Mouse (Mus musculus) T-helper 17 cell (primary cell): ENCODE results near the gene Amh.
"Not testable (repeated sequence)": the region's sequence is repeated elsewhere in the genome, so short reads cannot be mapped to it uniquely, and the experiment has no call there.

Source experiments
- in situ Hi-C, 2 experiments: fragments of 300-600 bp; cut with MboI, MseI; formaldehyde crosslinking; loops; 1 replicate in 1 of 2; 2 replicates in 1 of 2; pipeline ENCODE4 v1.15.1; 2025; ENCODE audit warnings: high pct_unique_total_duplicates in 2 of 2

Amh gene

DNA sequence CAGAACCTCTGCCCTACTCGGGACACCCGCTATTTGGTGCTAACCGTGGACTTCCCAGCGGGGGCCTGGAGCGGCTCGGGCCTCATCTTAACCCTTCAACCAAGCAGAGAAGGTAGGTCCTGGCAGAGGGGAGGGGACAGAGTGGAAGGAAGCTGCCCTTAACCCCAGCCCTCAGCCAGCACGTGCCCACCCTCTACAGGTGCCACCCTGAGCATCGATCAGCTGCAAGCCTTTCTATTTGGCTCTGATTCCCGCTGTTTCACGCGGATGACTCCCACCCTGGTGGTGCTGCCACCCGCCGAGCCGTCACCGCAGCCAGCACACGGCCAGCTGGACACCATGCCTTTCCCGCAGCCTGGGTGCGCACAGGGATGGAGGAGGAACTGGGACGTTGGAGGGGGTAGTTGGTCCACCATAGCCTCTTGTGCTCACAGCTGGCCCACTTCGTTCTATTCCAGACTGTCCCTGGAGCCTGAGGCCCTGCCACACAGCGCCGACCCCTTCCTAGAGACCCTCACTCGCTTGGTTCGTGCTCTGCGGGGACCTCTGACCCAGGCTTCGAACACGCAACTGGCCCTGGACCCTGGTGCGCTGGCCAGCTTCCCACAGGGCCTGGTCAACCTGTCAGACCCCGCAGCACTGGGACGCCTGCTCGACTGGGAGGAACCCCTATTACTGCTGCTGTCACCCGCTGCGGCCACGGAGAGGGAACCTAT, 1.5 kb downstream of the Amh start:
- in situ Hi-C loops = loop anchor here in 1 of 2 experiments (5.0 kb wide), 1 partner anchor 191 kb away; no protein-coding TSS in a partner anchor

DNA sequence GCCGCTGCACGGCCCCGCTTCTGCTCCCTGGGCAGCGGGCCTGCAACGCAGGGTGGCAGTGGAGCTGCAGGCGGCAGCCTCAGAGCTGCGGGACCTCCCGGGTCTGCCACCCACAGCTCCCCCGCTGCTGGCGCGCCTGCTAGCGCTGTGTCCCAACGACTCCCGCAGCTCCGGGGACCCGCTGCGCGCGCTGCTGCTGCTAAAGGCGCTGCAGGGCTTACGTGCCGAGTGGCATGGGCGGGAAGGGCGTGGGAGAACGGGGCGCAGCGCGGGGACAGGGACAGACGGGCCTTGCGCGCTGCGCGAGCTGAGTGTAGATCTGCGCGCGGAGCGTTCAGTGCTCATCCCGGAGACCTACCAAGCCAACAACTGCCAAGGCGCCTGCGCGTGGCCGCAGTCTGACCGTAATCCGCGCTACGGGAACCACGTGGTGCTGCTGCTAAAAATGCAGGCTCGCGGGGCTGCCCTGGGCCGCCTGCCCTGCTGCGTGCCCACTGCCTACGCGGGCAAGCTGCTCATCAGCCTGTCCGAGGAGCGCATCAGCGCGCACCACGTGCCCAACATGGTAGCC, 2.1 kb downstream of the Amh start:
- in situ Hi-C loops = loop anchor here in 1 of 2 experiments (5.0 kb wide), 1 partner anchor 190 kb away; no protein-coding TSS in a partner anchor

DNA sequence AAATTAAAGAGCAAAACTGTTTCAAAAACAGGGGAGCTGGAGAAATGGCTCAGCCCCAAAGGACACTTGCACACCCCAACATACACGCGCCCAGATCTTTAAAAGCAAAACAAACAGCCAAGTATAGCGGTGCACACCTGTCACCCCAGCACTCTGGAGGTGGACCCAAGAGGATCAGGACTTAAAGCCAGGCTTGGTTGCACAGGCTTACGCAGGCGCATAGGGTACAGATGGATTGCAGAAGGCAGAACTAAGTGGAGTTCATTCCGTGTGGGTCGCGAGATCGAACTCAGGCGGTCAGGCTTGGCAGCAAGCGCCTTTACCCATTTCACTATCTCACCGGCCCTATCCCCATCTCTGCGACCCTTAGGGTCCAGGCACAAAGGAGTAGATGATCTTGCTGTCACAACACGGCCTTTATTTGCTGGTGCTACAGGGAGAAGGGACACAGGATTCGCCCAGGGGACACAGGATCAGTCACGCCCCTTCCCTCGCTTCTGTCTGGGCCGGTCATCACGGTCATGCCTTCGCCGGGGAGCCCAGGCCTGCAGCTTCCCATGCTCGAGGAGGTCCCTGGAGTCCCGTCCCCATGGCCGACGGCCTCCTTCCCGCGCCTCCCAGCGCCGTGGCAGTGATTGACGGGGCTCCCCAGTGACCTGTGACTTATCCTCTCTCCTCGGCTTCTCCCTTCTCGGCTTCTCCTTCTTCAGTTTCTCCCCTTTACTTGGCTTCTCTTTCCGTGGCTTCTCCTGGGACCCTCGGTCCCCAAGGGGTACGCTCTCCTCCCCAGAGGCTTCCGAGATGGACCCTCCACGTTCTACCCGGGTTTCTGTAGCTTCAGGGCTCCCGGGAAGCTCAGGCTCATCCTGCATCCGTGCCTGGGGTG, 3.3 kb downstream of the Amh start:
- in situ Hi-C loops = loop anchor here in 1 of 2 experiments (5.0 kb wide), 1 partner anchor 189 kb away; no protein-coding TSS in a partner anchor

DNA sequence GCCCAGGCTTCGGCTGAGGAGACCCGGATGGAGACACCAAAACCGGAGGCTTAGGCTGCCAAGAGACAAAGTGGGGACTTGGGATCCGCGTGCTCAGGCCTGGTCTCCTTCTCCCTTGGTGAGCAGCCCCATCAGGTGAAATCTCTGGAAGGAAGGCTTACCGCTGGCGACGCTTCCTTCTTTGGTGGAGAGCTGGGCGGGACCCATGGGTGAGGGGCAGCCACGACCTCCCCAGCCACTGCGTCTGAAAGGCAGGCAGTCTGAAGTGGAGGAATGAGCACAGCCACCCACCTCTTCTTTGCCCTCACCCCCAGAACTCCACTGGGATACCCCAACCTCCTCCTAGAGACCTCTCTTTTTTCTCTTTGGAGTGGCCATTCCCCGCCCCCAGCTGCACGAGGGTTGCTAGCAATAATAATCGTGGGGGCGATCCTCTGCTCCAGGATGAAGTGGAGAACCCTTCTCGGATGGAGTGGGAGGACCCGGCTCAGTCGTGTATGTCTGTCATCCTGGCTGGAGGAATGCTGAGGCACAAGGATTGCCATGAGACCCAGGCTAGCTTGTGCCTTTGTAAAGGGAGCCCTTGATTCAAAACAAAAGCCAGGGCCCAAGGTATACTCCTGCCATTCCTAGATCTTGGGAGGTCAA, 4.1 kb downstream of the Amh start:
- in situ Hi-C loops = loop anchor here in 1 of 2 experiments (5.0 kb wide), 1 partner anchor 188 kb away; no protein-coding TSS in a partner anchor

DNA sequence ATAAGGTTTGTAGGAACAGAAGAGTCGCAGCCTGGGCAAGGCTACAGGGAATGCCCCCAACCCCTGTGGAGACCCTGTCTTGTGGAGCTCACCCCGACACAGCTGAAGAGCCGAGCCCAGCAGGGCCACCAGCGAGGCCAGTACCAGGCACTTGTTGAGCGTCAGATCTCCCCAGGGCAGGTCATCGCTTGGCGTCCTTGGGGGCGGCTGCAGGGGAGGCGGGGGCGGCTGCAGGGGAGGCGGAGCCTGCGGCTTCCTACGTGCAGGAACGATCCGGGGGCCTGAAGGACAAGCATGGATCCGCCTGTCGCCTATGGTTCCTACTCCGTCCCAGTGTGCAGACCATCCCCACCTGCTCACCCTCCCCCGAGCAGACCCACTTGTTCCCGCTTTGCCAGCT, 5.0 kb downstream of the Amh start:
- in situ Hi-C loops = loop anchor here in 1 of 2 experiments (5.0 kb wide), 2 partner anchors 67 to 182 kb away; no protein-coding TSS in a partner anchor

DNA sequence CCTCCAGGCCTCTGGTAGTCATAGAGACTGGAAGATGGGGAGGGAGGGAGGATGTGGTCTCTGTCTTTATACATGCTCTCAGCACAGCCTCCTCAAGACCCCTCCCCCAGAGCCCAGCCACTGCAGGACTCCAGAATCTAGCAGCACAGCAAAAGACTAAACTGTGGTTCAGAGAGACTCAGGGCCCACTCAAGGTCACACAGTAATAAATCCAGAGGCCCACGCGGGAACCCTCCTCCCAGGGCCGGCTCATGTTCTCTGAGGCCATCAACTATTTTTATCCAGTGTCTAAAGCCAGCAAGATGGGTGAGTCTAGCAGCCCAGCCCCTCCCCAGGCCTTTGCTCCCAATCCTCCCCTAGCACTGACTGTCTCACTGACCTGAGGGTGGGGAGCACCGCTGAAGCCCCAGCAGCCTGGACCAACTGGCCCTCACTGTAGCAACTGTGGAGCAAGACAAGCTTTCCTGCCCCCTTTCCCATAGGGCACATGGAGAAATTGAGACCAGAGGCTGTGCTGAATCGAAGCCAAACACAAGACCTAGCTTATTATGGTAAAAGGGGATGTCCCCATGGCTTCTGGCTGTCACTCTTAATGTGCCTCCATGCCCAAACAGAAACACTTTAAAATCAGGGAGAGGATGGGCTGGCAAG, 7.5 kb downstream of the Amh start:
- in situ Hi-C loops = loop anchor here in 1 of 2 experiments (5.0 kb wide), 2 partner anchors 65 to 180 kb away; no protein-coding TSS in a partner anchor

DNA sequence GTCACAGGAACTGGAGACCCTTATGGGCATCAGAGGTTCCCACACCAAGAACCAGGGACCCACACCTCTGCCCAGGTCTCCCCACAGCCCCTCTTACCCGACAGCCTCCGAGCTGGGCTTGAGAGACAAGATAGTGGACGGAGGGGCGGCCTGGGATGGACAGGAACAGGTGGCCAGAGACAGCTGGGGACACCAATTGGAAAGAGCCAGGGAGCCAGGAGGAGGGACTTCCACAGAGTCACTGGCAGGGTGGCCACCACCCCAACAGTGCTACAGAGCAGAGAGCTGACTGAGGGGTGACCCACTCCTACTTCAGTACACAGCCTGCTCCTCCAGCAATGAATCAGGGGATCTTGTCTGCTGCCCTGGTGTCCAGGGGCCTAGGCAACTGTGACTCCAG, 8.3 kb downstream of the Amh start, which contains the start of gene Jsrp1:
Gene Jsrp1, minus strand, starts transcription at position 133 of the 400 bp plus-strand sequence.
- in situ Hi-C loops = loop anchor here in 1 of 2 experiments (5.0 kb wide), 2 partner anchors 64 to 179 kb away; no protein-coding TSS in a partner anchor

DNA sequence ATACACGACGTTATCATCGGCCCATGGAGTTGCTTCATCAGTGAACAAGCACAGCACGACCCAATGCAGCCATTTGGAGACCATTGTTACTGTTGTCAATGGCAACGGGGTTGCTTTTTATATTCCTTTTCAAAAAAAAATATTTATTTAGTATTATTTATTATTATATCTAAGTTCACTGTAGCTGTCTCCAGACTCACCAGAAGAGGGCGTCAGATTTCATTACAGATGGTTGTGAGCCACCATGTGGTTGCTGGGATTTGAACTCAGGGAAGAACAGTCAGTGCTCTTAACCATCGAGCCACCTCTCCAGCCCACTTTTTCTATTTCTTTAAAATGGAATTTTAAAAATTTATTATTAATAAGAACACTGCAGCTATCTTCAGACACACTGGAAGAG, 9.8 kb downstream of the Amh start:
- in situ Hi-C loops = loop anchor here in 1 of 2 experiments (5.0 kb wide), 2 partner anchors 63 to 178 kb away; no protein-coding TSS in a partner anchor

DNA sequence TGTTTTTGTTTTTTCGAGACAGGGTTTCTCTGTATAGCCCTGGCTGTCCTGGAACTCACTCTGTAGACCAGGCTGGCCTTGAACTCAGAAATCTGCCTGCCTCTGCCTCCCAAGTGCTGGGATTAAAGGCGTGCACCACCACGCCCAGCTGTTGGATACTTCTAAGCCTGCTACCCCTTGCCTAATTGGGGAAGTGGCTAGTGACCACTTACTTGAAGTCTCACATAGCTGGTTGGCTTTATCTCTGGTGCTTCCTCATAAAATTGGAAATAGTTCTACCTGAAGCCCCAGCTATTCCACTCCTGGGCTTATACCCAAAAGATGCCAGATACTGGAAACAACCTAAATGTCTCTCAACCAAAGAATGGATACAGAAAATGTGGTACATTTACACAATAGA, 11.3 kb downstream of the Amh start:
- in situ Hi-C loops = not testable (repeated sequence)

DNA sequence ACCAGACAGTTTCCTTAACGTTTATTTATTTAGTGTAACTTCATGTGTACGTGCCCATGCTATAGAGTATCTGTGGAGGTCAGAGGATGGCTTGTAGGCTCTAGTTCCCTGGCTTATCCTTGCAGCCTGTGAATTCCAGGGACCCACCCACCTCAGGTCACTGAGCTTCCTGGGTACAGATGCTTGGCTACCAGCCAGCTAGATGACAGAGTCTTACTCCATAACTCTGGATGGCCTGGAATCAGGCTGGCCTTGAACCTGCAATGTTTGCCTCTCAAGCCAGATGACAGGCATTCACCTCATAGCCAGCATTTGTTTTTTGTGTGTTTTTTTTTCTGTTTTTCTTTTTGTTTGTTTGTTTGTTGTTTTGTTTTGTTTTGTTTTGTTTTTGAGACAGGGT, 12.1 kb downstream of the Amh start:
- in situ Hi-C loops = no loop called here

DNA sequence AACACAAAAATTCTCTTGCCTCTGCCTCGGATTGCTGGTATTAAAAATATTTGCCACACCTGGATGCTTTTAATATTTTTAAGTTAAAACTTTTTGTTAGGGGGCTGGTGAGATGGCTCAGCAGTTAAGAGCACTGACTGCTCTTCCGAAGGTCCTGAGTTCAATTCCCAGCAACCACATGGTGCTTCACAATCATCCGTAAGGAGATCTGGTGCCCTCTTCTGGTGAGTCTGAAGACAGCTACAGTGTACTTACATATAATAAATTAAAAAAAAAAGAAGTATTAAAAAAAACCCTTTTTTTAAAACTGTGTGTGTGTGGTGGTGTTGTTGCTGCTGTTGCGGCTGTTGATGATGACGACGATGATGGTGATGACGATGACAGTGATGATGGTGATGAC, 12.9 kb downstream of the Amh start:
- in situ Hi-C loops = not testable (repeated sequence)

DNA sequence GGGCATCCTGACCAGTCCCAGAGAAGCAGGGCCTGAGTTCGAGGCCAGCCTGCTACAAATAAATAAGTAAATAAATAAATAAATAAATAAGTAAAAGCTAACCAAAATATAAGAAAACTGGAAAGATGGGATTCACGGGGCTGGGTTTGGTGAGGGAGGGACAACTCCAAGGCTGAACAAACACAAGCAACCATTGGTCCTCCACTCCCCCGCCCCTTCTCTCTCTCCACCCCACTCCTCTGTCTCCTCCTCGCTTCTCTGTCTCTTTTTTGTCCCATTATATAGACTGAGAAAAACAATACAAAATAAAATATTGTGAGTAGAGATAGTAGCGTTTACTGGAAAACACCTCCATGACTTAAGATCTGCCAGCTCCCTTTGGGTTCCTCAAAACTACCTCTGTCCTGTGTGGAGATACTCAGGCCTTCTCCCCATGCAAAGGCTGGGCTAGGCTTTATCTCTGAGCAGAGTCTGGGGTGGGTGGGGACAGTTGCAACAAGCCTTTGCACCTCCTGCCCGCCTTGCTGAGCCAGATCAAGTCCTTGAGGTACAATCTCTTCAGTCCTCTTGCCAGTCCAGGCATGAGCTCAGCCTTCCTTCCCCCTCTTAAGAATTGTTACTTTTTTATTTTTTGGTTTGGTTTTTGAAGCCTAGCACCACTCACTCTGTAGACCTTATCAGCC, 13.7 kb downstream of the Amh start:
- in situ Hi-C loops = no loop called here

DNA sequence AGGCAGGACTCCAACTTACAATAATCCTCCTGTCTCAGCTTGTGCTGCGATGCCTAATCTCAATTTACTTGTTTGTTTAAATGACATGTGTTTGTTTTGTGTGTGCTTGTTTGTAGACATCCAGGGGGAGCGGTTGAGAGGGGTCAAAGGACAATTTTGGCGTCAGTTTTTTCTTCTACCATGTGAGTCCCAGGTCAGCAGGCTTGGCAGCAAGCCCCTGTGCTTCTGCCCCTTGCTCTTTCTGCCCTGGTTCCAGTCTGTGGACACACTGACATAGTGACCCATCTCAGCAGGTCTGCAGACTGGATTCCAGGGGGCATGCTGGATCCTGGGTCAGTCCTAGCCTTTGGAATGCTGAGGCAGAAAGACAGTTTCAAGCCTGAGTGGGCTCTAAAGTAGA, 14.4 kb downstream of the Amh start:
- in situ Hi-C loops = no loop called here

DNA sequence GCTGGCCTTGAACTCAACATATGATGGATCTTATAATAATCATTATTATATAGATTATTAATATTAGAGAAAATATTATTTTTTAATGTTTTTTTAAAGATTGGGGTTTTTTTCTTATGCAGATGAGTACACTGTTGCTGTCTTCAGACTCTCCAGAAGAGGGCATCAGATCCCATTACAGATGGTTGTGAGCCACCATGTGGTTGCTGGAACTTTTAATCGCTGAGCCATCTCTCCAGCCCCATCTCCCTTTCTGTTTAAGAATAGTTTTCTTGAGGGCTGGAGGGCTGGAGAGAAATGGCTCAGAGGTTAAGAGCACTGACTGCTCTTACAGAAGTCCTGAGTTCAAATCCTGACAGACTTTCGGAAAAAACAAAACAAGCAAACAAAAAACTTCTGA, 16.9 kb downstream of the Amh start:
- in situ Hi-C loops = no loop called here

DNA sequence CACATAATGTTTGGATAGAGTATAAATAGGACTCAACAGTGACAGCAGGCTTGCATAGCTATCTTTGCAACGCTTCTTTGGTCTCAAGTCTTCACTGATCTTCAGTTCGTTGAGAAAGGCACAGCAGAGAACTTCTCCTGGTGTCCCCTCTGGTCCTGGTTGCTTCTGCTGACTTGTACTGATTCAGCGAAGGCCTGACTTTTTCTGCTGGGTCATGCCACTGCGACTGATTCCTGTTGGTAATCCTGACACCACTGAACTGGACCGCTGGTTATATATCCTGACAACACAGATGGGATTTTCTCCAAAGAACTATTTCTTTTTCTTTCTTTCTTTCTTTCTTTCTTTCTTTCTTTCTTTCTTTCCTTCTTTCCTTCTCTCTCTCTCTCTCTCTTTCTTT, 17.5 kb downstream of the Amh start:
- in situ Hi-C loops = no loop called here

DNA sequence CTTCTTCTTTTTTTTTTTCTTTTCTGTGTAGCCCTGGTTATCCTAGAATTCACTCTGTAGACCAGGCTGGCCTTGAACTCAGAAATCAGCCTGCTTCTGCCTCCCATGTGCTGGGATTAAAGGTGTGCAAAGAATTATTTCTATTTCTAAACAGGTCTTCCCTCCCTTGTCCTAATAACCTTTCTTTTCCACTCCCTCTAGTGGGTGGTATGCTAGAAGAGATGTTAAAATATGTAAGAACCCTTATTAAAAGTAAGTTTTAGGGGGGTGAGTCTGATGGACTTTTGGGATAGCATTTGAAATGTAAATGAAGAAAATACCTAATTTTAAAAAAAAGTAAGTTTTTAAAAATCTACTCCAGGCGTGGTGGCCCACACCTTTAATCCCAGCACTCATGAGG, 18.3 kb downstream of the Amh start:
- in situ Hi-C loops = no loop called here

DNA sequence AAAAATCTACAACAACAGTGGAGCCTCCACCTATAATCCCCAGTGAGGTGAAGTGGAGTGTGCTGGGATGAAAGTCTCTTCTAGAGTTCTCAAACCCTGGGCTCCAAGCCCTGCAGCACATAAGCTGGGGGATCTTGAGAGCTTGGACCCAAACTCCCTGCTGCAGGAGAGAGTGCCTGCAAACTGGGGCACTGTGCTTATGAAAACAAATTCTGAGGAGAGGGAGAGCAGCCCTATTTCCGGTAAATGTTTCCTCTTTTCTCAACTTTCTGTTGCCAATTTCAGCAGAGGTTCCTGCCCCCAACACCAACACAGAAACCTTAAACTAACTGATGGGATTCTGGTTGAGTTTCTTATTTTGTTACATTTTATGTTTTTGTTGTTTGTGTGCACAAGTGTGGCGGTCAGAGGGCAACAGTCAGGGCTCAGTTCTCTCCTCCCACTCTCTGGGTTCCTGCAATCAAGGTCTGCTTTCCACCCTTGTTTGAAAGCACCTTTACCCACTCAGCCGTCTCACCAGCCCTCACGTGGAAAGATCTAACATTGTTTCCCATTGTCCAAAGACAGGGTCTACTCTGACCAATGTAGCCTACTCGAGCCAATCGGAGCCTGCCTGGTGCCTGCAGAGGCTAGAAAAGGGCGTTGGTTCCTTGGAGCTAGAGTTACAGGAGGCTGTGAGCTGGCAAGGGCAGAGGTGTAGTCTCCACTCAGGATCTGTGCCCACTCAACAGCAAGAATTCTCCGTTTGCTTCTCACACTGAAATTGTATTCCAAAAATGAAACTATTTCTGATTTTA, 19.0 kb downstream of the Amh start:
- in situ Hi-C loops = no loop called here

DNA sequence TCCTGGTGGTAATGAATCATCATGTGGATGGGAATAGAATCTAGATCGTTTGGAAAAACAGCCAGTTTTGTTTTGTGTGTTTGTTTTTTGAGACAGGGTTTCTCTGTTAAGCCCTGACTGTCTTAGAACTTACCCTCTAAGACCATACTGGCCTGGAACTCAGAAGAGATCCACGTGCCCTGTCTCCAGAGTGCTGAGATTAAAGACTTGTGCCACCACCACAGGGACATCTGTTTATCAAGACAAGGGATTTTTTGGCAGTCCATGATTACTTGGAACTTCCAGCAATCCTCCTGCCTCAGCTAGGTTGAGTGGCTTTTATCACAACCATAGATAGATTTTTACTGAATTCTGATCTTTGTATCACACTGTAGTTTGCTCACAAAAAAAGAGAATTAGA, 19.8 kb downstream of the Amh start:
- in situ Hi-C loops = no loop called here
